Mouse (Mus musculus) G1E (cell line): ENCODE data around the gene Art2b.

Experiments used
- CTCF ChIP-seq: IDR thresholded peaks from 2 replicates; pipeline ENCODE4 v1.5.1; 2012; ENCODE audit warnings: low read depth, low read length, inconsistent platforms, mixed read lengths
- GATA2 ChIP-seq: IDR thresholded peaks from 2 replicates; pipeline ENCODE4 v1.6.1; 2012; ENCODE audit warnings: low read depth, low read length, inconsistent platforms, borderline replicate concordance

GRCm38 (mm10) chr7:101620373-101620772 is 35.0 kb upstream of the Art2b start:
- TF ChIP-seq GATA2 = no peak
- peak; percentile 64 for TF ChIP-seq CTCF
